Mouse (Mus musculus): Measurements from ENCODE around the gene Ly6g6c. TPM values are rescaled to one million over a fixed set of nuclear protein-coding genes. Genes with fewer than 3 reads are reported as not detected.

Ly6g6c gene
- polyA plus RNA-seq, 1 experiment from 2014 or later: 0.17 TPM

- Histone ChIP-seq H3K27me3 (ENCODE audit: control insufficient read depth, insufficient read depth, low read length) (peaks cover 9% of the 10 kb centered on the region), H3K36me3 (ENCODE audit: control insufficient read depth, insufficient read depth) (no peaks in the 10 kb centered on the region), H3K9ac (ENCODE audit: low read length) (no peak overlapping the region), H3K4me2 (ENCODE audit: low read depth, low read length) (no peak overlapping the region), H3K4me1 (ENCODE audit: control insufficient read depth, insufficient read depth, low read length) (peaks cover 5% of the 10 kb centered on the region; the same call in 1 of the 2 replicates), H3K4me3 (ENCODE audit: low read length) (no peak overlapping the region), H3K27ac (ENCODE audit: low read length) (no peak overlapping the region), H3K9me3 (replicated peaks; ENCODE audit: control insufficient read depth, low read length) (no peaks in the 10 kb centered on the region)
- WGBS: 75% methylated on average over 9 of the region's 9 CpGs
- ATAC-seq (replicated peaks; ENCODE audit: extremely low read depth, insufficient read depth, low FRiP score): no peak
These were observed 6.3 kb downstream of the Ly6g6c start for GRCm38 (mm10) chr17:35071454-35071853.

- Histone ChIP-seq H3K9ac (ENCODE audit: low read length) (no peak overlapping the region), H3K36me3 (ENCODE audit: control insufficient read depth, insufficient read depth) (no peaks in the 10 kb centered on the region), H3K4me1 (ENCODE audit: control insufficient read depth, insufficient read depth, low read length) (peaks cover 14% of the 10 kb centered on the region), H3K4me3 (ENCODE audit: low read length) (no peak overlapping the region), H3K9me3 (replicated peaks; ENCODE audit: control insufficient read depth, low read length) (no peaks in the 10 kb centered on the region), H3K27me3 (ENCODE audit: control insufficient read depth, insufficient read depth, low read length) (no peaks in the 10 kb centered on the region), H3K4me2 (ENCODE audit: low read depth, low read length) (no peak overlapping the region), H3K27ac (ENCODE audit: low read length) (no peak overlapping the region)
- no peak for ATAC-seq (replicated peaks; ENCODE audit: extremely low read depth, insufficient read depth, low FRiP score)
- 48% methylated on average over 17 of the region's 17 CpGs for WGBS
These were observed 8.9 kb downstream of the Ly6g6c start for GRCm38 (mm10) chr17:35074097-35074496.

- peaks cover 21% of the 10 kb centered on the region for H3K4me1 ChIP-seq (ENCODE audit: control insufficient read depth, insufficient read depth, low read length)
- H3K36me3 ChIP-seq (ENCODE audit: control insufficient read depth, insufficient read depth): no peaks in the 10 kb centered on the region
- peak within 1 kb of the TSS; percentile 36 for H3K4me3 ChIP-seq (ENCODE audit: low read length)
- peak within 1 kb of the TSS; percentile 60 for H3K4me2 ChIP-seq (ENCODE audit: low read depth, low read length)
- WGBS: 44% methylated on average over 10 of the region's 10 CpGs
- H3K27me3 ChIP-seq (ENCODE audit: control insufficient read depth, insufficient read depth, low read length): no peaks in the 10 kb centered on the region
- 0 out of 2 replicates have a peak within 1 kb of the TSS, but pooled peaks have one; percentile 2 for H3K27ac ChIP-seq (ENCODE audit: low read length)
- H3K9me3 ChIP-seq (replicated peaks; ENCODE audit: control insufficient read depth, low read length): no peaks in the 10 kb centered on the region
- no peak for ATAC-seq (replicated peaks; ENCODE audit: extremely low read depth, insufficient read depth, low FRiP score)
- H3K9ac ChIP-seq (ENCODE audit: low read length): peak within 1 kb of the TSS; percentile 60
These were observed 11.5 kb downstream of the Ly6g6c start, which contains the start of gene Ly6g6e for GRCm38 (mm10) chr17:35076507-35077176. TSS of gene Ly6g6e (plus strand) at chr17:35076902.

GRCm38 (mm10) chr17:35077285-35077684 is 12.1 kb downstream of the Ly6g6c start:
- H3K4me3 ChIP-seq (ENCODE audit: low read length): peak overlapping the region; percentile 36
- no peaks in the 10 kb centered on the region for H3K36me3 ChIP-seq (ENCODE audit: control insufficient read depth, insufficient read depth)
- 0 out of 2 replicates have a peak overlapping the region, but pooled peaks have one; percentile 2 for H3K27ac ChIP-seq (ENCODE audit: low read length)

GRCm38 (mm10) chr17:35077786-35078233 is 12.6 kb downstream of the Ly6g6c start, which contains the start of gene Ly6g6d:
TSS of gene Ly6g6d (minus strand) at chr17:35078065.
- no peaks in the 10 kb centered on the region for H3K36me3 ChIP-seq (ENCODE audit: control insufficient read depth, insufficient read depth)
- peak within 1 kb of the TSS; percentile 60 for H3K9ac ChIP-seq (ENCODE audit: low read length)
- H3K27ac ChIP-seq (ENCODE audit: low read length): 0 out of 2 replicates have a peak within 1 kb of the TSS, but pooled peaks have one; percentile 2
- H3K4me1 ChIP-seq (ENCODE audit: control insufficient read depth, insufficient read depth, low read length): peaks cover 21% of the 10 kb centered on the region
- no peaks in the 10 kb centered on the region for H3K27me3 ChIP-seq (ENCODE audit: control insufficient read depth, insufficient read depth, low read length)
- peak within 1 kb of the TSS; percentile 36 for H3K4me3 ChIP-seq (ENCODE audit: low read length)
- peak within 1 kb of the TSS; percentile 60 for H3K4me2 ChIP-seq (ENCODE audit: low read depth, low read length)
- H3K9me3 ChIP-seq (replicated peaks; ENCODE audit: control insufficient read depth, low read length): no peaks in the 10 kb centered on the region
- 12% methylated on average over 14 of the region's 14 CpGs for WGBS
- peak; percentile 77 for ATAC-seq (replicated peaks; ENCODE audit: extremely low read depth, insufficient read depth, low FRiP score)

More at GRCm38 (mm10) chr17:35077285-35077684, 12.1 kb downstream of the Ly6g6c start:
- peak overlapping the region; percentile 60 for H3K9ac ChIP-seq (ENCODE audit: low read length)
- peak overlapping the region; percentile 60 for H3K4me2 ChIP-seq (ENCODE audit: low read depth, low read length)
- no peaks in the 10 kb centered on the region for H3K27me3 ChIP-seq (ENCODE audit: control insufficient read depth, insufficient read depth, low read length)
- no peak for ATAC-seq (replicated peaks; ENCODE audit: extremely low read depth, insufficient read depth, low FRiP score)
- peaks cover 21% of the 10 kb centered on the region for H3K4me1 ChIP-seq (ENCODE audit: control insufficient read depth, insufficient read depth, low read length)
- H3K9me3 ChIP-seq (replicated peaks; ENCODE audit: control insufficient read depth, low read length): no peaks in the 10 kb centered on the region
- 40% methylated on average over 2 of the region's 2 CpGs for WGBS

- no peak overlapping the region for H3K27ac ChIP-seq (ENCODE audit: low read length)
- peak overlapping the region; percentile 53 for H3K4me2 ChIP-seq (ENCODE audit: low read depth, low read length)
- no peaks in the 10 kb centered on the region for H3K27me3 ChIP-seq (ENCODE audit: control insufficient read depth, insufficient read depth, low read length)
- peaks cover 21% of the 10 kb centered on the region for H3K4me1 ChIP-seq (ENCODE audit: control insufficient read depth, insufficient read depth, low read length)
- H3K9ac ChIP-seq (ENCODE audit: low read length): 0 out of 2 replicates have a peak overlapping the region, but pooled peaks have one; percentile 40
- no peaks in the 10 kb centered on the region for H3K9me3 ChIP-seq (replicated peaks; ENCODE audit: control insufficient read depth, low read length)
- H3K4me3 ChIP-seq (ENCODE audit: low read length): peak overlapping the region; percentile 21
- ATAC-seq (replicated peaks; ENCODE audit: extremely low read depth, insufficient read depth, low FRiP score): peak; percentile 44; the same call in 1 of the 2 replicates
- WGBS: 16% methylated on average over 9 of the region's 9 CpGs
- no peaks in the 10 kb centered on the region for H3K36me3 ChIP-seq (ENCODE audit: control insufficient read depth, insufficient read depth)
These were observed 14.6 kb downstream of the Ly6g6c start for GRCm38 (mm10) chr17:35079778-35080177.

GRCm38 (mm10) chr17:35080248-35080647 is 15.1 kb downstream of the Ly6g6c start:
- ATAC-seq (replicated peaks; ENCODE audit: extremely low read depth, insufficient read depth, low FRiP score): no peak
- Histone ChIP-seq H3K4me3 (ENCODE audit: low read length) (no peak overlapping the region), H3K36me3 (ENCODE audit: control insufficient read depth, insufficient read depth) (no peaks in the 10 kb centered on the region), H3K4me1 (ENCODE audit: control insufficient read depth, insufficient read depth, low read length) (peaks cover 21% of the 10 kb centered on the region), H3K9ac (ENCODE audit: low read length) (0 out of 2 replicates have a peak overlapping the region, but pooled peaks have one; percentile 40), H3K27ac (ENCODE audit: low read length) (no peak overlapping the region), H3K9me3 (replicated peaks; ENCODE audit: control insufficient read depth, low read length) (no peaks in the 10 kb centered on the region), H3K27me3 (ENCODE audit: control insufficient read depth, insufficient read depth, low read length) (no peaks in the 10 kb centered on the region), H3K4me2 (ENCODE audit: low read depth, low read length) (peak overlapping the region; percentile 53)
- 36% methylated on average over 6 of the region's 6 CpGs for WGBS

GRCm38 (mm10) chr17:35080710-35081109 is 15.5 kb downstream of the Ly6g6c start:
- Histone ChIP-seq H3K9me3 (replicated peaks; ENCODE audit: control insufficient read depth, low read length) (no peaks in the 10 kb centered on the region), H3K4me1 (ENCODE audit: control insufficient read depth, insufficient read depth, low read length) (peaks cover 21% of the 10 kb centered on the region), H3K9ac (ENCODE audit: low read length) (no peak overlapping the region), H3K27ac (ENCODE audit: low read length) (no peak overlapping the region), H3K36me3 (ENCODE audit: control insufficient read depth, insufficient read depth) (no peaks in the 10 kb centered on the region), H3K4me3 (ENCODE audit: low read length) (no peak overlapping the region), H3K27me3 (ENCODE audit: control insufficient read depth, insufficient read depth, low read length) (no peaks in the 10 kb centered on the region), H3K4me2 (ENCODE audit: low read depth, low read length) (no peak overlapping the region)
- 87% methylated on average over 4 of the region's 4 CpGs for WGBS
- ATAC-seq (replicated peaks; ENCODE audit: extremely low read depth, insufficient read depth, low FRiP score): no peak
